Mouse (Mus musculus) limb, embryonic 10.5 days (tissue): ENCODE results near the gene Paip2b. TPM values are rescaled to one million over a fixed set of nuclear protein-coding genes. Genes with fewer than 3 reads are reported as not detected.
"Not testable (repeated sequence)": the region's sequence is repeated elsewhere in the genome, so short reads cannot be mapped to it uniquely, and the experiment has no call there.

Experiments
- DNase-seq: peaks from one replicate; pipeline ENCODE4 v3.0.0-alpha.2; 2017; ENCODE audit warnings: low spot score
- H3K27ac ChIP-seq: fragments of 300-500 bp; sonication (generic); 2 replicates; pipeline ENCODE4 v1.5.1; 2016; ENCODE audit warnings: mild to moderate bottlenecking
- H3K27me3 ChIP-seq: fragments of 300-500 bp; sonication (generic); 2 replicates; pipeline ENCODE4 v1.6.1; 2016; ENCODE audit warnings: low read depth, mild to moderate bottlenecking; ENCODE audit not compliant: poor library complexity, severe bottlenecking
- H3K36me3 ChIP-seq: fragments of 300-500 bp; sonication (generic); 2 replicates; pipeline ENCODE4 v1.6.1; 2016; ENCODE audit warnings: mild to moderate bottlenecking, moderate library complexity
- H3K4me1 ChIP-seq: fragments of 300-500 bp; sonication (generic); 2 replicates; pipeline ENCODE4 v1.6.1; 2016
- H3K4me3 ChIP-seq: fragments of 300-500 bp; sonication (generic); 2 replicates; pipeline ENCODE4 v1.5.1; 2016; ENCODE audit warnings: mild to moderate bottlenecking, moderate library complexity
- H3K9me3 ChIP-seq: fragments of 300-500 bp; sonication (generic); replicated peaks from 2 replicates; pipeline ENCODE4 v1.6.1; 2016; ENCODE audit warnings: mild to moderate bottlenecking
- WGBS: fragments of 180-500 bp; shearing (Covaris S2); methylation state at CpG from one replicate; pipeline ENCODE4 v1.1.7; 2016; 5-methylcytosine and 5-hydroxymethylcytosine counted together
- polyA plus RNA-seq: library from polyadenylated mRNA; unstranded; fragments of >200 nt; fragmentation: Nextera tagmentation; extraction: Ambion mirVana; gene quantifications from 2 replicates; pipeline ENCODE4 v1.2.1, GENCODE M21; 2016

The Paip2b gene
- polyA plus RNA-seq, 1 experiment from 2014 or later, result 20.8 TPM

DNA sequence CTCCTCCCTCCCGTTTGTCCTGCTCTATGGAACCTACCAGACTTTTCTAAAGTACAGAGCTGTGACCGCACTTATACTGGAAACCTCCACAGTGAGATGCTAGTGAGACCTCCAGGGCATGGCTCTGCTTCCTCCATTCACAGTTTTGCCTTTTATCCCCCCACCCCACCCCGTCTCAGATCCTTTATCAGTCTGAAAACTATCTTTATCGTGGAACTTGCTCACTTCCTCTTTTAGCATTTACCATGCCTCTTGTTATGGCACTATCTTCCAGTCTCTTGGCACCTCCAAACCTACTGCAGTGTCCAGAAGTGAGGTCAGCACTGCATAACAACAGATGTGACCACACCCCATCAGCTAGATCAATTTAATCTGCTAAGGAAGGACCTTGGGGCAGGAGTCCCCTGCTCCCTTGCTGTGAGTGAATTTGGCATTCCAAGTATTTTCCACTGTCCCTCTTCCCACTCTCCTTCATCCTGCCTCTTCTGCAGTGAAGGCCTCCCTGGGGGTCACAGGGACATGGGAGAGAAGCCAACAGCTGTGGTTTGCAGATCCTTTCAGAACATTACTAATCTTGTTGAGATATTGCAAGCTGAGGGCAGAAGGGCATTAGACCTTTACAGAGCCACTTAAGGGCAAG is 40.2 kb downstream of the Paip2b start:
- H3K4me3 ChIP-seq, result no peak overlapping the region
- peaks cover 29% of the 10 kb centered on the region for H3K4me1 ChIP-seq
- H3K27ac ChIP-seq, result no peak overlapping the region
- H3K27me3 ChIP-seq, result no peaks in the 10 kb centered on the region
- WGBS, result 73% methylated on average over 4 of the region's 4 CpGs
- no peaks in the 10 kb centered on the region for H3K9me3 ChIP-seq
- DNase-seq, result no peak
- H3K36me3 ChIP-seq, result no peaks in the 10 kb centered on the region

DNA sequence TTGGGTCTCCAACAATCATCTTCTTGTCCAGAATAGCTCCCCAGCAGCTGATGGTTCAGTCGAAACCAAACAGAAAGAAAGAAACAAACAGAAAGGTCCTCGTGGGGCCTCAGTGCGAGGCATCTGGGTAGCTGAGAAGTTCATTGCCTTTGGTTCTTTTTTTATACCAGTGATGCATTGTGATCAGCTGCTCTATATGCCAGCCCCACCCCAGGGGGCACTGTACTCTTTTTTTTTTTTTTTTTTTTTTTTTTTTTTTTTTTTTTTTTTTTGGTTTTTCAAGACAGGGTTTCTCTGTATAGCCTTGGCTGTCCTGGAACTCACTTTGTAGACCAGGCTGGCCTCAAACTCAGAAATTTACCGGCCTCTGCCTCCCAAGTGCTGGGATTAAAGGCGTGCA is 41.0 kb downstream of the Paip2b start:
- H3K9me3 ChIP-seq, H3K27me3 ChIP-seq, H3K36me3 ChIP-seq, H3K4me3 ChIP-seq, DNase-seq, H3K27ac ChIP-seq: not testable (repeated sequence)
- peaks cover 25% of the 10 kb centered on the region for H3K4me1 ChIP-seq
- 88% methylated on average over 5 of the region's 5 CpGs for whole genome bisulfite sequencing

DNA sequence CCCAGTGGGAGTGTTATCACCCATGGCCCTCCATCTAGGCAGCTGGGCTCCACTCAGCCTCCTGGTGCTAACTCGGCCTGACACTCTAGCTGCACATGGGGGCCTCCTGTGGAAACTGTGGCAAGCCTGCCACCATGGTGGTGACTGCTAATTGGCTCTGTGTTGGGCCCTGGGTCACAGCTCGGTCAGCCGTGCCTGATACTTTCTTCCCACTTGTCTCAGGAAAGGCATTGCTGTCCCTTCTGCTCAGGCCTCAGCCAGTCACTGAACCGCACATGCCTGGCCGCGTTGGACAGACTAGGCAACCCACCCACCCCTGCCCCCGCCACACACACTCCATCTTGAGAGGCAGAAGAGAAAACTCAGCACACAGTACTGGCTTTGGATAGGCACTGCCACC is 43.0 kb downstream of the Paip2b start:
- no peak for DNase-seq
- Histone ChIP-seq H3K4me3 (no peak overlapping the region), H3K36me3 (no peaks in the 10 kb centered on the region), H3K27ac (no peak overlapping the region), H3K9me3 (no peaks in the 10 kb centered on the region), H3K27me3 (no peaks in the 10 kb centered on the region), H3K4me1 (peaks cover 13% of the 10 kb centered on the region)
- 79% methylated on average over 7 of the region's 7 CpGs for WGBS

DNA sequence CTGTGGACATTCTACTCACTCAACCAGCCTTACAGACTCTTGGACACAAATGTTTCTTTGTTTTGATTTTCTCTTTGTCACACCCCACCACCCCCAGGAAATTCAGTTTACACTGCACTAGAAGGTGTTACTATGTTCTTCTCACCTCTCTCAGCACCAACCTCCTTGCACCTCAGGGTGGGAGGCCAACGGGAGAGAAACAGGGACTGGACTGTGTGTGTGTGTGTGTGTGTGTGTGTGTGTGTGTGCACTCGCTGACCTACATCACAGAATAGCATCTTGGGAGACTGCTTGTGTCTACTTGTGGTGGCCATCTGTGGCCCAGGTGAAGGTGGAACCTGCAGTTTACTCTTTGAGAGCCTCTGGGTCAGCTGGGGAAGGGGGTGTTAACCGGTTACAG is 45.1 kb downstream of the Paip2b start:
- WGBS, result 64% methylated on average over 3 of the region's 3 CpGs
- Histone ChIP-seq H3K36me3 (no peaks in the 10 kb centered on the region), H3K4me1 (peaks cover 9% of the 10 kb centered on the region), H3K9me3 (no peaks in the 10 kb centered on the region), H3K27ac (no peak overlapping the region), H3K27me3 (no peaks in the 10 kb centered on the region), H3K4me3 (no peak overlapping the region)
- no peak for DNase-seq

DNA sequence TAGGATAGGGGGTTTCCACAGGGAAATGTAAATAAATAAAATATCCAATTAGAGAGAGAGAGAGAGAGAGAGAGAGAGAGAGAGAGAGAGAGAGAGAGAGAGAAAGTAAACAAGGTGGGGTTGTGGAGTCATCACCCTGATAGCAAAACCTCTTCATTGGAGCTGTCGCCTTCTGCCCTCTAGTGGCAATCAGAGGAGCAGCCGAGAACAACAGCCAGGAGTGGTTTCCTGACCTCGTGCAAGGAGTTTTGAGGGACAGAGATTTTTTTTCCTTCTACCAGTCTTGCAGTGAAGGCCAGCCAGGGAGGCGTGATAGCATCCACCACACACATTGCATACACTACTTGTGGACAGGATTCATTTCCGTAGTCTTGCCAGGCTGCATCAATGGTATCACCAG is 52.5 kb downstream of the Paip2b start:
- DNase-seq, result peak; percentile 62
- Histone ChIP-seq H3K9me3 (no peaks in the 10 kb centered on the region), H3K4me3 (no peak overlapping the region), H3K27ac (no peak overlapping the region), H3K36me3 (no peaks in the 10 kb centered on the region), H3K4me1 (peaks cover 16% of the 10 kb centered on the region), H3K27me3 (no peaks in the 10 kb centered on the region)
- 6% methylated on average over 5 of the region's 5 CpGs for WGBS

DNA sequence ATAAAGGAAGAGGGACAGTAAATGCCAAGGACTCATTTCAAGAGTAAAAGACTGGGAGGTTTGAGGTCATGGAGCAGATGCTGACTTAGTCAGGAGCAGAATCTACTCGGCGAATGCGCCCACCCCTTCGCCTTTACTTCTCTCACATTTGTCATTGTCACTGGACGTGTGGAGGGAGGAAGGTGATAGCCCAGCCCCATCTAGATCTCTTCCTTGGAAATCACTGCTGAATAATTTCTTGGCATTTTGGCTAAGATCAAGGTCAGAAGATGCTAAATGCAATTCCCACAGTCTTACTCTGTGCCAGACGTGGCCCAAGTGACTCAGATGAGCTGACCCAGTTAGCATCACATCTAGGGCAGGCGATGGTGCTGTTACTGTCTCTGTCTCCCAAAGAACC is 53.2 kb downstream of the Paip2b start:
- Histone ChIP-seq H3K4me3 (no peak overlapping the region), H3K36me3 (peaks cover 4% of the 10 kb centered on the region), H3K27ac (no peak overlapping the region), H3K4me1 (peaks cover 23% of the 10 kb centered on the region), H3K27me3 (no peaks in the 10 kb centered on the region), H3K9me3 (no peaks in the 10 kb centered on the region)
- no peak for DNase-seq
- WGBS, result 78% methylated on average over 7 of the region's 7 CpGs

DNA sequence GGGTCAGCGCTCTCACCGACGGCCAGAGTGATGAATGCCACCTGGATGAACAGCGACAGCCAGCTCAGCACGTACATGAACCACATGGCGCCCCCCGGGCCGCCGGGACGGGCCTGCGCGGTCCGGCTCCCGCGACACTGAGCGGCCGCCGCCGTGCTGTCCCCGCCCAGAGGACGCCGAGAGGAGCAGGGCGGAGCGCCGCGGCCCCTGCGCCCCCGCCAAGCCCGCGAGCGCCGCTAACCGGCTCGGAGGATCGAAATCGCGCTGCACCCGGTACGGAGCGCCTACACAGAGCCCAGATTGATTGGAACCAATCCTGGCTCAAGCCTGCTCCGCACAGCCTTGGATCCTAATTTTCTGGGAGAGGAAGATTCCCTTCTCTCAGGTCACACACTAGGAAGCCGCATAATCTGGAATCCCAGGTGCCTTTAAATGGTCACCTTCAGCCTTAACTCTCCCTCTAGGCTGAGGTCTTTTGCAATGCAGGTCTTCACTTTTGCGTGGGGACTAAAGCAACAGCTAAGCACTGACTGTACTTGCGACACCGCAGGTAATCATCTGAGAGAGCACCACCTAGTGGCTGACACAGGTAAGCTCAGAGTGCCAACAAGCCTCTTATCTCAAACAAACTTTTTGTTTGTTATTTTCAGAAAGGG is 55.8 kb downstream of the Paip2b start, which contains the start of gene Tex261:
TSS of gene Tex261 (minus strand) at position 176 of the 656 bp plus-strand sequence.
- Histone ChIP-seq H3K27ac (peak within 1 kb of the TSS; percentile 89), H3K4me3 (peak within 1 kb of the TSS; percentile 75), H3K27me3 (no peaks in the 10 kb centered on the region), H3K4me1 (peaks cover 23% of the 10 kb centered on the region), H3K9me3 (no peaks in the 10 kb centered on the region), H3K36me3 (peaks cover 27% of the 10 kb centered on the region)
- peak; percentile 91 for DNase-seq
- WGBS, result under 1% methylated on average over 45 of the region's 45 CpGs

DNA sequence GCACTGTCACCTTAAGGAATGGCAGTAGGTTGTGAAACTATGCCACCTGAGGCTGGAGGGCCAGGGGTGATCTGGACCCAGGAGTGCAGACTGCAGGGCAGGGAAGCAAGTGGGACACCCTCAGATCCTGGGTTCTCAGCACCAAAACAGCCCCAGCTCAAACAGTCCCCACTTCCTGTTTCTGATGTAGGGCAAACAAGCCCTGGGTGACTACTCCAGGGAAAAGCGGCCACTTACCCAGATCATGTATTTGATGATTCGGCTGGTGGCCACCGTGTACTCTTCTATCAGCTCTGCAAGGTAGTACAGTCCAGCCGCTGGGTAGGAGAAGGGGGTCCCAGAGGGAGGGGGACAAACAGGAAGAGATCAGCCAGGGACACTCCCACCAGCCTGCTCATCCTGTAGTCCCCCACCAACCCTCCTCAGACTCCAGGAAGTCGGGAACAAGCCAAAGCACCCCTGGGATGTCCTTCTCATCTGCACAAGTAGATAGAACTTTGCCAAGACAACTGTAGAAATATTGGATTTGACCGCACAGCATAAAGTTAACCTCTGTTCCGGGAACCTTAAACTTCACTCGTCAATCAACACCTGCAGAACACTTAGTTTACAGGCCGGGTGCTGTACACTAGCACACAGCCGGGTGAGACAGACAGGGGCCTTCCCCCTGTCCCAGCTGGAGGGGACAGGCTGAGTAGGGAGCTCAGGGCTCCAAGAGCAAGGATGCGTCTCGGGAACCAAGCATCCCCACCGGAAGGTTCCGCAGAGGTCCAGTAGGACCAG is 56.6 kb downstream of the Paip2b start:
- 1% methylated on average over 14 of the region's 14 CpGs for WGBS

DNA sequence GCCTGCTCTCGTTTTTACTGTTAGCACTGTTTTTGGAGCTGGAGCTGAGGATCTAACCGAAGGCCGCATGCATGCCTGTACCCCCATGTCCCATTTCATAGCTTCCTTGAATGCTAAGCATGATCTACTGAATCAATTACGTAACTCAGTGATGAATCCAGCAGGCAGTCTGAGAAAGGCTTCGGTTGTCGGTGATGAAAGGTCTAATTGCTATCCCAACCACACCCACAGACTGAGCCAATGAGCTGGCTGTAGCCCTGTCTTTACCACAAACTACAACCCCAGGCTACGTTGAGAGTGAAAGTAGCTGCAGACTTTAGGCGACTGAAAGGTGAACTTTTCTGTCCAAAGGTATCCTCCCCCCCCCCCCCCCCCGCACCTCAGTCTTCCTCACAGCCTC is 57.4 kb downstream of the Paip2b start:
- Histone ChIP-seq H3K27me3 (no peaks in the 10 kb centered on the region), H3K4me3 (peak overlapping the region; percentile 75), H3K9me3 (no peaks in the 10 kb centered on the region), H3K36me3 (peaks cover 42% of the 10 kb centered on the region), H3K4me1 (peaks cover 23% of the 10 kb centered on the region), H3K27ac (no peak overlapping the region)
- 57% methylated on average over 9 of the region's 9 CpGs for WGBS
- no peak for DNase-seq

More for the DNA sequence above, 56.6 kb downstream of the Paip2b start:
- Histone ChIP-seq H3K27me3 (no peaks in the 10 kb centered on the region), H3K4me1 (peaks cover 23% of the 10 kb centered on the region), H3K4me3 (peak overlapping the region; percentile 75), H3K27ac (peak overlapping the region; percentile 89), H3K36me3 (peaks cover 34% of the 10 kb centered on the region), H3K9me3 (no peaks in the 10 kb centered on the region)
- peak; percentile 49 for DNase-seq

DNA sequence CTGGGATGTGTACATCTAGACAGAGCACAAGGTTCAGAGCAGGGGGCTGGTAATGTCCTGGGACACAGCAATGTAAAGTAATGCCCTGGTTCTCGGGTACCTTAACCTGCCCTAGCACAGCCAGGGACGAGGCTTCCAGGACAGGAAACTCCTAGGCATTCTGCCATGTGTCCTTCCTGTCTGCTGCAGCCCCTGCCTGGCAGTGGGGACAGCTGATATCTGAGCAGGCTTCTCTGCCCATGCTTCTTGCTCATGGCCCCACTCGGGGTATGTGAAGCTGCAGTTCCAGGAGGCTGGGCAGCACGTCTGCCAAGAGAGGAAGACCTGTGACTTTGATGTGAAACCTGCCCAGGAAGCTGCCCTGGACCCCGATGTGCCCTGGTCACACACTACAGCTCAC is 63.1 kb downstream of the Paip2b start:
- H3K4me3 ChIP-seq, result no peak overlapping the region
- H3K27me3 ChIP-seq, result peaks cover 21% of the 10 kb centered on the region
- DNase-seq, result no peak
- H3K36me3 ChIP-seq, result peaks cover 53% of the 10 kb centered on the region
- 88% methylated on average over 5 of the region's 5 CpGs for WGBS
- H3K27ac ChIP-seq, result no peak overlapping the region
- H3K9me3 ChIP-seq, result no peaks in the 10 kb centered on the region
- peaks cover 5% of the 10 kb centered on the region; the same call in 1 of the 2 replicates for H3K4me1 ChIP-seq

DNA sequence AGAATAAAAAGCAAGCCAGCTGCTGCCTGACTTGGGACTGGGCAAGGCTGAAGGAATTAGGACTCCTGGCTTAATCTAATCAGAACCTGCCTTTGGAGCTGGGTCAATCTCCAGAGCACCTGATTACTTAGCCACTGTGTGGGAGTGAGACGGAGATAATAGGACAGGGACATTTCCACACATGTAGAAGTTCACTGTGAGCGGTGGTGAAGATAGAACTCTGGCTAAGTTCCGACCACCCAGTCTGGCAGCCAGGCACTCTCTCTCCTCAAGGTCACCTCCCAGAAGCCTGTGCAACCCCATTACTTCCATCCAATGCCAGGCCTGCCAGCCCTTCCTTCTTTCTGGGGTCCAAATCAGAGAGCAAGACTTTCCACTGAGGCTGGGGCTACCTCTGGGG is 64.6 kb downstream of the Paip2b start:
- WGBS, result 89% methylated on average over 3 of the region's 3 CpGs
- no peak for DNase-seq
- H3K9me3 ChIP-seq, result no peaks in the 10 kb centered on the region
- H3K4me1 ChIP-seq, result peaks cover 14% of the 10 kb centered on the region
- no peak overlapping the region for H3K4me3 ChIP-seq
- H3K27ac ChIP-seq, result no peak overlapping the region
- peaks cover 41% of the 10 kb centered on the region for H3K36me3 ChIP-seq
- peaks cover 36% of the 10 kb centered on the region for H3K27me3 ChIP-seq

DNA sequence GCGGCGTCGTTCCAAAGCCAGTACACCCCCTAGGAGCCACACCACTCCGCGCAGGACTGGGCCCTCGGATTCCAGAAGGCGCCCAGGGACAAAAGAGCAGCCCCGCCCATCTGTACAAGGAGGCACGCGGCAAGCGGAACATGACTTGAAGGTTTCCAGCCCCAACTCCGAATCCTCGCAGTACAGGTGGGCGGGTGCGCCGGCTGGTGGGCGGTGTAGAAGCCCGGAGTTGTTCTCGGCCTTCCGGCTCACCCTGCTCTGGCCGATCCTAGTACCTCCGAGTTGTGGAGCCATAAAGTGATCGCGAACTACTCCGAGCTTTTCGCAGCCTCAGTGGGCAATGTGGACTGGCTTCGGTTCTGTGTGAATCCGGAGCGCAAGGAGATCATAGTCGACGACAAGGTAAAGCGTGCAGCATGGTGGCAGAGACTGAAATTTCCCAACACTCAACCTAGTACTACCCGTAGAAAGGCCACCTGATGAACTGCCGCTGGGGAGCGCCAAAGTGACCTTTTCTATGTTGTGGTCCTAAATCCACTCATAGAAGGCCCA is 68.6 kb downstream of the Paip2b start:
- no peaks in the 10 kb centered on the region for H3K9me3 ChIP-seq
- H3K4me1 ChIP-seq, result peaks cover 20% of the 10 kb centered on the region
- WGBS, result 2% methylated on average over 35 of the region's 35 CpGs
- H3K27me3 ChIP-seq, result peaks cover 77% of the 10 kb centered on the region
- H3K36me3 ChIP-seq, result peaks cover 2% of the 10 kb centered on the region
- H3K4me3 ChIP-seq, result peak overlapping the region; percentile 48
- H3K27ac ChIP-seq, result peak overlapping the region; percentile 54
- peak; percentile 67 for DNase-seq

DNA sequence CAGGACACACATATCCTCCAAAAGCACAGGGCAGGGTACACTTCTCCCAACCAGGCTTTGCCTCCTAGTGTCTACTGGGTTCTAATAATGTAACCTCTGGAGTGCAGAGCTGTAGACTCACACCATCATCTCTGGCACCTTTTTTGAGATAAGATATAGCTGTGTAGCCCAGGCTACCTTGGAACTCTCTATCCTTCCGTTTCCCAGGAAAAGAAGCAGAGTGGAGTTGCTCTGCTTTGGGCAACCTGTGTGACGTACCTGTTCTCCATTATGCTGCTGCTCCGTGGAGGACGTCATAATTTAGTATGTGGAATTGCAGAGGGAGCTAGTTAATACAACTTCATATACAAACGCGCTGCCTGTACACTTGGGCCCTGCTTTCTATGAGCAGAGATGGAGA is 69.2 kb downstream of the Paip2b start, which contains the start of gene Ankrd53:
TSS of gene Ankrd53 (plus strand) at position 301 of the 400 bp plus-strand sequence.
- H3K27me3 ChIP-seq, result peaks cover 83% of the 10 kb centered on the region
- H3K36me3 ChIP-seq, result no peaks in the 10 kb centered on the region
- H3K9me3 ChIP-seq, result no peaks in the 10 kb centered on the region
- peak within 1 kb of the TSS; percentile 54 for H3K27ac ChIP-seq
- 20% methylated on average over 6 of the region's 6 CpGs for WGBS
- H3K4me1 ChIP-seq, result peaks cover 23% of the 10 kb centered on the region
- no peak for DNase-seq
- H3K4me3 ChIP-seq, result peak within 1 kb of the TSS; percentile 48
